In the genomic region with DNA sequence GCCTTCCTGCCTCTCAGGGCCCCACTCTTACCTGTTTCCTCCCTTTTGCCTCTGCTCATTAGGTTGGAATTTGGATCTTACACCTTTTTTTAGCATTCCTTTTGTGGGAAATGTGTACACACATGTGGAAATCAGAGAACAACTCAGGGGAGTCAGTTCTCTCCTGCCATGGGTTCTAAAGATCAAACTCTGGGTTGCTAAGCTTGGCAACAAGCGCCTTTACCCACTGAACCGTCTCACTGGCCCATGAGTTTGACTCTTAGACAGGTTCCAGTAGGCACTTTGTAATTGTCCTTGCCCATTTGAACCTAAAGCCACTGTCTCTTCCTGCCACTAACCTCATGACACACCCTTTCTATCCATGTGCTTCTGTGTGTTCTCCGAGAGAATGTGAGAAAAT, we compare ENCODE assay signal across 25 mouse cellular contexts. TPM values are rescaled to one million over a fixed set of nuclear protein-coding genes. Genes with fewer than 3 reads are reported as not detected.
A peak's percentile ranks its signal among the peaks of the same experiment; 100 is the strongest.
DNase-seq lines count a peak whose midpoint lies in the region; ATAC-seq lines count a peak whose summit lies in the region.
"Had no signal": no experiment of that assay in that cellular context is flagged by ENCODE, and none has a peak within 500 bp of the region (broad histone marks: within the 10 kb centered on the region; RNA-seq: fewer than 3 reads in every experiment).

No protein-coding gene starts in this region.

- no peak overlapping the region for H3K4me3 ChIP-seq in kidney, embryonic 15.5 days (replicated peaks)
- no peak overlapping the region for H3K4me3 ChIP-seq in kidney, embryonic 16.5 days (ENCODE audit: low read length)
- H3K4me3 ChIP-seq: embryonic facial prominence, embryonic 10.5 days; embryonic facial prominence, embryonic 12.5 days; forebrain, embryonic 13.5 days; forebrain, embryonic 15.5 days had no signal

- H3K27me3 ChIP-seq in kidney, embryonic 15.5 days: no peaks in the 10 kb centered on the region
- H3K27me3 ChIP-seq in kidney, embryonic 16.5 days (ENCODE audit: insufficient read depth, low read length): no peaks in the 10 kb centered on the region
- H3K27me3 ChIP-seq: CH12.LX; embryonic facial prominence, embryonic 12.5 days; forebrain, embryonic 13.5 days; forebrain, embryonic 15.5 days; Patski had no signal

- 89% methylated on average over 3 of the region's 3 CpGs for WGBS in kidney, embryonic 15.5 days
- 96% methylated on average over 3 of the region's 3 CpGs for WGBS in kidney, embryonic 16.5 days

- no peak for ATAC-seq in kidney, embryonic 15.5 days (replicated peaks; ENCODE audit: low FRiP score)
- ATAC-seq in kidney, embryonic 16.5 days (ENCODE audit: low FRiP score, low TSS enrichment): no peak
- ATAC-seq: activated CD4-positive, CD25-positive, alpha-beta regulatory T cell, adult 4 months; CD4-positive, CD25-positive, alpha-beta regulatory T cell, adult 4 months; forebrain, embryonic 13.5 days; forebrain, embryonic 15.5 days; Patski had no signal

- no peak overlapping the region for H3K9ac ChIP-seq in kidney, embryonic 15.5 days
- H3K9ac ChIP-seq in kidney, embryonic 16.5 days (replicated peaks; ENCODE audit: low read length): no peak overlapping the region
- H3K9ac ChIP-seq: embryonic facial prominence, embryonic 12.5 days; forebrain, embryonic 13.5 days; forebrain, embryonic 15.5 days had no signal

- H3K27ac ChIP-seq in kidney, embryonic 15.5 days: no peak overlapping the region
- H3K27ac ChIP-seq in kidney, embryonic 16.5 days (ENCODE audit: low read length): no peak overlapping the region
- H3K27ac ChIP-seq: embryonic facial prominence, embryonic 10.5 days; embryonic facial prominence, embryonic 12.5 days; forebrain, embryonic 13.5 days; forebrain, embryonic 15.5 days had no signal

- DNase-seq in kidney, adult 11 months: peak; percentile 49
- peak; percentile 38 to 47 for DNase-seq in kidney, adult 8-10 months
- peak; percentile 40 to 44 for DNase-seq in kidney, postnatal 36 days
- no peak for DNase-seq in kidney, postnatal 25 days
- DNase-seq: adrenal gland, adult 8-10 months; adrenal gland, postnatal 14 days; adrenal gland, postnatal 36 days; B cell, adult 2 months; cerebellum, adult 11-12 months; cerebellum, adult 2 months; cerebellum, adult 9-10 months; cerebellum, postnatal 10 days; cerebellum, postnatal 25 days had no signal

- H3K4me2 ChIP-seq in kidney, embryonic 15.5 days: no peak overlapping the region
- H3K4me2 ChIP-seq in kidney, embryonic 16.5 days (replicated peaks; ENCODE audit: low read depth, low read length): no peak overlapping the region
- H3K4me2 ChIP-seq: embryonic facial prominence, embryonic 12.5 days; forebrain, embryonic 13.5 days; forebrain, embryonic 15.5 days had no signal

- no peaks in the 10 kb centered on the region for H3K9me3 ChIP-seq in kidney, embryonic 15.5 days (replicated peaks)
- no peaks in the 10 kb centered on the region for H3K9me3 ChIP-seq in kidney, embryonic 16.5 days (ENCODE audit: low read length)
- H3K9me3 ChIP-seq: embryonic facial prominence, embryonic 10.5 days; embryonic facial prominence, embryonic 12.5 days; forebrain, embryonic 13.5 days; forebrain, embryonic 15.5 days; G1E had no signal

- no peaks in the 10 kb centered on the region for H3K4me1 ChIP-seq in kidney, embryonic 15.5 days
- no peaks in the 10 kb centered on the region for H3K4me1 ChIP-seq in kidney, embryonic 16.5 days (ENCODE audit: insufficient read depth, low read length)
- H3K4me1 ChIP-seq: embryonic facial prominence, embryonic 10.5 days; embryonic facial prominence, embryonic 12.5 days; forebrain, embryonic 13.5 days; forebrain, embryonic 15.5 days had no signal

- H3K36me3 ChIP-seq in kidney, embryonic 15.5 days: peaks cover 84% of the 10 kb centered on the region
- H3K36me3 ChIP-seq in kidney, embryonic 16.5 days (ENCODE audit: insufficient read depth, low read length): peaks cover 67% of the 10 kb centered on the region

RNA-seq across cellular contexts. Expression of gene Cox8b, which starts 5.6 kb away (rescaled TPM):
- polyA plus RNA-seq in kidney, embryonic 15.5 days (2015; fragmentation: Nextera tagmentation; extraction: Ambion mirVana): 3.9 and 4.8 TPM in 2 replicates
- polyA plus RNA-seq in kidney, embryonic 16.5 days (2015; fragmentation: Nextera tagmentation; extraction: Ambion mirVana): 1.4 and 2.6 TPM in 2 replicates
- polyA plus RNA-seq: activated CD4-positive, CD25-positive, alpha-beta regulatory T cell, adult 4 months; CD4-positive, CD25-positive, alpha-beta regulatory T cell, adult 4 months; embryonic facial prominence, embryonic 10.5 days; forebrain, embryonic 11.5 days; forebrain, embryonic 13.5 days; forebrain, embryonic 15.5 days; G1E; Patski had no signal

RNA-seq across cellular contexts. Expression of gene Sirt3, which starts 12.5 kb away (rescaled TPM):
- 32.5 and 36.3 TPM in 2 replicates for polyA plus RNA-seq in kidney, embryonic 15.5 days (2015; fragmentation: Nextera tagmentation; extraction: Ambion mirVana)
- 41.5 and 42.6 TPM in 2 replicates for polyA plus RNA-seq in kidney, embryonic 16.5 days (2015; fragmentation: Nextera tagmentation; extraction: Ambion mirVana)

RNA-seq across cellular contexts. Expression of gene Psmd13, which starts 12.8 kb away (rescaled TPM):
- polyA plus RNA-seq in kidney, embryonic 15.5 days (2015; fragmentation: Nextera tagmentation; extraction: Ambion mirVana): 241 and 246 TPM in 2 replicates
- 242 and 246 TPM in 2 replicates for polyA plus RNA-seq in kidney, embryonic 16.5 days (2015; fragmentation: Nextera tagmentation; extraction: Ambion mirVana)

RNA-seq across cellular contexts. Expression of gene Nlrp6, which starts 26.1 kb away (rescaled TPM):
- 1.1 and 1.2 TPM in 2 replicates for polyA plus RNA-seq in kidney, embryonic 15.5 days (2015; fragmentation: Nextera tagmentation; extraction: Ambion mirVana)
- polyA plus RNA-seq in kidney, embryonic 16.5 days (2015; fragmentation: Nextera tagmentation; extraction: Ambion mirVana): 1.9 and 2.2 TPM in 2 replicates
- polyA plus RNA-seq: activated CD4-positive, CD25-positive, alpha-beta regulatory T cell, adult 4 months; CD4-positive, CD25-positive, alpha-beta regulatory T cell, adult 4 months; Patski had no signal

RNA-seq across cellular contexts. Expression of gene Bet1l, which starts 37.2 kb away (rescaled TPM):
- polyA plus RNA-seq in kidney, embryonic 15.5 days (2015; fragmentation: Nextera tagmentation; extraction: Ambion mirVana): 35.9 and 37.2 TPM in 2 replicates
- polyA plus RNA-seq in kidney, embryonic 16.5 days (2015; fragmentation: Nextera tagmentation; extraction: Ambion mirVana): 41.7 and 42.1 TPM in 2 replicates

Comparison
In these comparisons a context has a peak if more than half of its experiments do, and no peak if none do; other contexts are left out.
1. DNase-seq: peak in kidney, adult 11 months (single experiment), kidney, adult 8-10 months (2 of 2) and kidney, postnatal 36 days (2 of 2); none in kidney, postnatal 25 days (0 of 2).